Comparison of ENCODE assay signal across 8 mouse cellular contexts in genomic region chrX:11752973-11753590, GRCm38 (mm10).
DNase-seq lines count a peak whose midpoint lies in the region; ATAC-seq lines count a peak whose summit lies in the region.

No protein-coding gene starts in this region.

- H3K36me3 ChIP-seq in heart, embryonic 14.5 days (ENCODE audit: control insufficient read depth, insufficient read depth, low read length) = no peaks in the 10 kb centered on the region

- H3K9ac ChIP-seq in heart, embryonic 14.5 days (ENCODE audit: low read length) = peak overlapping the region; percentile 5

- H3K4me2 ChIP-seq in heart, embryonic 14.5 days (ENCODE audit: low read length) = 0 out of 2 replicates have a peak overlapping the region, but pooled peaks have one; percentile 7

- H3K27me3 ChIP-seq in heart, embryonic 14.5 days (ENCODE audit: control insufficient read depth, insufficient read depth, low read length) = no peaks in the 10 kb centered on the region

- H3K27ac ChIP-seq in heart, embryonic 14.5 days (replicated peaks in 1 of 2; ENCODE audit: control insufficient read depth in 1 of 2, insufficient read depth in 1 of 2, low read depth in 2 of 2, low read length in 2 of 2) = peak overlapping the region; percentile 59 to 61

- H3K9me3 ChIP-seq in heart, embryonic 14.5 days (ENCODE audit: control insufficient read depth, low read length) = no peaks in the 10 kb centered on the region

- peaks cover 11 to 16% of the 10 kb centered on the region in 2 experiments for H3K4me1 ChIP-seq in heart, embryonic 14.5 days (ENCODE audit: control insufficient read depth in 2 of 2, insufficient read depth in 2 of 2, low read length in 2 of 2)

- no peak overlapping the region for H3K4me3 ChIP-seq in heart, embryonic 14.5 days (ENCODE audit: control insufficient read depth in 1 of 2, insufficient read depth in 1 of 2, low read depth in 1 of 2, low read length in 2 of 2)

- ATAC-seq in heart, embryonic 14.5 days (ENCODE audit: insufficient number of reproducible peaks, insufficient read depth, low FRiP score, low read depth) = no peak

- no peak for DNase-seq in heart, postnatal 4 days
- peak; percentile 8 to 13 for DNase-seq in spleen, postnatal 36 days (ENCODE audit: low spot score in 2 of 2)
- no peak for DNase-seq in spleen, postnatal 14 days (ENCODE audit: low spot score in 2 of 2)
- DNase-seq in liver = peak; percentile 36
- DNase-seq in thymus, postnatal 14 days = peak; percentile 52
- no peak for DNase-seq in cerebellum, postnatal 10 days
- DNase-seq in cerebellum, postnatal 36 days = no peak

- WGBS in heart, embryonic 14.5 days = 14% methylated on average over 13 of the region's 13 CpGs

Comparison
In these comparisons a context has a peak if more than half of its experiments do, and no peak if none do; other contexts are left out.
1. DNase-seq: peak in spleen, postnatal 36 days (2 of 2), liver (single experiment) and thymus, postnatal 14 days (single experiment); none in heart, postnatal 4 days (single experiment), spleen, postnatal 14 days (0 of 2), cerebellum, postnatal 10 days (0 of 2) and cerebellum, postnatal 36 days (0 of 2).